Mouse (Mus musculus): ENCODE data around the gene Gm20661. TPM values are rescaled to one million over a fixed set of nuclear protein-coding genes. Genes with fewer than 3 reads are reported as not detected.
A peak's percentile ranks its signal among the peaks of the same experiment; 100 is the strongest.
"Not testable (repeated sequence)": the region's sequence is repeated elsewhere in the genome, so short reads cannot be mapped to it uniquely, and the experiment has no call there.

The Gm20661 gene
- polyA plus RNA-seq, 1 experiment from 2014 or later, result 4.5 TPM

DNA sequence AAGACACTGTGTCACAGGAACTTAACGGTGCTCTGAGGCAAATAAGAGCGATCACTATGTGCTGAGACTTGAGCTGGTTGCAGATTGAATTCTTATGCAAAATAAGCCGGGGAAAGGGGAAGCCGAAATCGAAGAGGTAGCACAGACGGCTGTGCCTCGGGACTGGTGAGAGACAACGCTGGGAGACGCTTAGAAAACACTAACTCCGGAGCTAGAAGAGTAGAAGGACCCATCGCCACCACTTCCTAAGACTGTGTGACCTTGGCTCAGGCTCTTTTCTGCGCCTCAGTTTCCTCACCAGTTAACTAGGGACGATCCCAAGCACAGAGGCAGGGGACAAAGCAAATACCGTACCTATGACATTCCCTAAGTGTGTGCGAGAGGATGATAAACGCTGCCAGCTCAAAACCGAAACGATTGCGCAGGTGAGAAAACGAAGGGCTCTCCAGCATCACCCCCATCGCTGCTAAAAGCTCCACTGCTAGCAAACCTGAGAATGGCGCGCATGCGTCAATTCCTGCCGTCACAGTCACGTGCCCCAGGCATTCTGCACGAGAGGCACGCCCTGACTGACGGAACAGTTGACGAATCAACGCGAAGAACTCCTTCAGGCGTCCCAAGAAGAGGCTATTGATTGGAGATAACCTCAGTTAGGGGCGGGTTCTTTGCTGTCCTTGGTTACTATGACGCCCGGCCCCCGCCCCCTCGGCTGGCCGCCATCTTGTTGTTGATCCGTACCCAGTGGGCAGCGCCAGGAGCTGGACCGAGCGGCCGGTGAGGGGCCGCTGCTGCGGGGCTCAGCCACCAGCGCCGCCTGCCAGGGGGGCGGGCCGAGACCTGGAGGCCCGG, 19.3 kb downstream of the Gm20661 start, which contains the start of gene Ip6k1:
Ip6k1 (plus strand) TSS at position 580 of the 849 bp plus-strand sequence.
- peak within 1 kb of the TSS; percentile 93 for H3K27ac ChIP-seq (ENCODE audit: low read depth)

DNA sequence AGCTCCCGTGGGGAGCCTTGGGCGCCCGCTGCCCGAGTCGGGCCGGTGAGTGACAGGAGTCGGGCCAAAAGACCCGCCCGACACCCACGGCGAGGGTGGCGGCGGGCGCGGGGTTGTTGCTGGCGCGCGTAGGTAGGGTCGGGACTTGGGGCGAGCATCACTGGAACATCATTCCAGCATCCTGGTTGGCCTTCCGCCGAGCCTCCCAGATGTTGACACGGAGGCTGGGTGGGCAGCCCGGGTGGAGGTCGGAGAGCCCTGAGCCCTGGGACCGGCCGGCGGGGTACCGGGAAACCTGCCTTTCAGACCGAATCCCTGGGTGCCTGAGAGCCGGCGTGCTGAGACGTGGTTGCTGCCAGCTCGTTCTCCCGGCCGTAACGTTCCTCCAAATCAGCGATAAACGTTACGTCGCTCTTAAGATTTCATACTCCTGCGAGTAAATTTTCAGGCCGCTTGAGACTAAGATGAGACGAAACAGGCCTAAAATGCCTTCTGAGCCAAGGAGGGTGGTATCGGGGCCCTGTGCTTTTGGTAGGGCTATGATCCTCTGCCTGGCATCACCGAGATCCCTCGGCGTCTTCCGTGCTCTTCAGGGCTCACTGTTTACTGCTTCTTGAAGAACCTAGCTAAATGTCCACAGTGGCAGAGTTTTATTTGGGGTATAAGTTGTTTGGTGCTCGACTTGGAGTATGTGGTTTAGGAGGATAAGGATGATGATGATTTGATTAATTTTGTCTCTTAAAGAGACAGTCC, 20.1 kb downstream of the Gm20661 start:
- DNase-seq, result peak; percentile 52
- Histone ChIP-seq H3K9ac (peak overlapping the region; percentile 95), H3K27me3 (ENCODE audit: insufficient read depth, low read length) (no peaks in the 10 kb centered on the region), H3K4me2 (peak overlapping the region; percentile 93), H3K4me3 (ENCODE audit: low read depth, low read length) (peak overlapping the region; percentile 99), H3K27ac (ENCODE audit: low read depth) (peak overlapping the region; percentile 93), H3K4me1 (ENCODE audit: insufficient read depth) (peaks cover 10% of the 10 kb centered on the region), H3K36me3 (ENCODE audit: insufficient read depth) (no peaks in the 10 kb centered on the region), H3K9me3 (ENCODE audit: low read depth, low read length) (no peaks in the 10 kb centered on the region)
- ATAC-seq (ENCODE audit: insufficient read depth), result no peak
- no peak for TF ChIP-seq CTCF (IDR thresholded peaks at IDR 0.05; ENCODE audit: low read depth)
- under 1% methylated on average over 50 of the region's 50 CpGs for WGBS

More for the DNA sequence above, 19.3 kb downstream of the Gm20661 start, which contains the start of gene Ip6k1:
- H3K36me3 ChIP-seq (ENCODE audit: insufficient read depth), result no peaks in the 10 kb centered on the region
- DNase-seq, result peak; percentile 100
- peak within 1 kb of the TSS; percentile 97 for H3K4me2 ChIP-seq
- no peaks in the 10 kb centered on the region for H3K9me3 ChIP-seq (ENCODE audit: low read depth, low read length)
- peaks cover 10% of the 10 kb centered on the region for H3K4me1 ChIP-seq (ENCODE audit: insufficient read depth)
- H3K4me3 ChIP-seq (ENCODE audit: low read depth, low read length), result peak within 1 kb of the TSS; percentile 99
- H3K9ac ChIP-seq, result peak within 1 kb of the TSS; percentile 95
- TF ChIP-seq CTCF (IDR thresholded peaks at IDR 0.05; ENCODE audit: low read depth), result no peak
- peak; percentile 99 for ATAC-seq (ENCODE audit: insufficient read depth)
- WGBS, result under 1% methylated on average over 51 of the region's 51 CpGs
- H3K27me3 ChIP-seq (ENCODE audit: insufficient read depth, low read length), result no peaks in the 10 kb centered on the region

DNA sequence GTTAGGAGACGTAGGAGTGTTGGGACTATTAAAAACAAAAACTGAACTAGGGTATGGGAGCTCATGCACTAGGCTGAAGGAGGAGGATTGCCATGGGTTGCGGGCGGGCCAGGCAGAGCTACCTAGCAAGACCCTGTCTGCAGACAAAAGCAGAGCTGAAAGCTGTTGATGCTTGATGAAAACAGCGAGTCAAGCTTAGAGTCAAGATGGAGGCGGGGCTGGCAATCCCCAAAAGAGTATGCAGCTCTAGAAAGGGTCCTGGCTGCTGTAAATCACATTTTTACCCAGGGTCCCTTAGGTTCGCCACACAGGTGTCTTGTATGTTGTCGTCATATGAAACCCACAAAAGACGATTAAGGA, 20.7 kb downstream of the Gm20661 start:
- peak overlapping the region; percentile 99 for H3K4me3 ChIP-seq (ENCODE audit: low read depth, low read length)
- ATAC-seq (ENCODE audit: insufficient read depth) (no peak), DNase-seq (peak; percentile 27)
- WGBS, result 10% methylated on average over 8 of the region's 8 CpGs
- 0 out of 2 replicates have a peak overlapping the region, but pooled peaks have one; percentile 2 for H3K27ac ChIP-seq (ENCODE audit: low read depth)
- no peaks in the 10 kb centered on the region for H3K27me3 ChIP-seq (ENCODE audit: insufficient read depth, low read length)
- peaks cover 10% of the 10 kb centered on the region for H3K4me1 ChIP-seq (ENCODE audit: insufficient read depth)
- no peak for TF ChIP-seq CTCF (IDR thresholded peaks at IDR 0.05; ENCODE audit: low read depth)
- H3K9me3 ChIP-seq (ENCODE audit: low read depth, low read length), result no peaks in the 10 kb centered on the region
- peak overlapping the region; percentile 95 for H3K9ac ChIP-seq
- peak overlapping the region; percentile 93 for H3K4me2 ChIP-seq
- H3K36me3 ChIP-seq (ENCODE audit: insufficient read depth), result no peaks in the 10 kb centered on the region

DNA sequence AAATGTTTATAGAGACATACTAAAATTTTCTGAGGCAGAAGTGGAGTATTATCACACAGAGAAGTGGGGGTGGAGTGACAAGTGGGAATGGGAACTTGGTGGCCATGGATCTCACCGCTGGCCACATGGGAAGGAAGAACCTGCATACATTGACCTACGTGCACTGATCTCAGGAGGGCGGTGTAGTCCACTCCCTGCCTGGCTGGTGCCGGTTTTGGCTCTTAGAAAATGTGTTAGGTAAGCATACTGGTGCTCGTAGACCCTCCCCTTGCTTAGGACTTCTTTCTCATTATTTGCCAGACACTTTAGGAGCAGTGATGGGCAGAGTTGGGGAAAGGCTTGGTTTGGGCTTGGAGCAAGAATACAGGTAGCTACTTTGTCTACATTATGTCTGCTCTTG, 25.2 kb downstream of the Gm20661 start:
- no peak overlapping the region for H3K9ac ChIP-seq
- peaks cover 5% of the 10 kb centered on the region; the same call in 1 of the 2 replicates for H3K36me3 ChIP-seq (ENCODE audit: insufficient read depth)
- no peak overlapping the region for H3K4me2 ChIP-seq
- WGBS, result 75% methylated on average over 5 of the region's 5 CpGs
- H3K27me3 ChIP-seq (ENCODE audit: insufficient read depth, low read length), result no peaks in the 10 kb centered on the region
- no peak for TF ChIP-seq CTCF (IDR thresholded peaks at IDR 0.05; ENCODE audit: low read depth)
- H3K4me3 ChIP-seq (ENCODE audit: low read depth, low read length), result no peak overlapping the region
- ATAC-seq (ENCODE audit: insufficient read depth) (no peak), DNase-seq (no peak)
- peaks cover 8% of the 10 kb centered on the region for H3K4me1 ChIP-seq (ENCODE audit: insufficient read depth)
- H3K27ac ChIP-seq (ENCODE audit: low read depth), result no peak overlapping the region
- no peaks in the 10 kb centered on the region for H3K9me3 ChIP-seq (ENCODE audit: low read depth, low read length)

DNA sequence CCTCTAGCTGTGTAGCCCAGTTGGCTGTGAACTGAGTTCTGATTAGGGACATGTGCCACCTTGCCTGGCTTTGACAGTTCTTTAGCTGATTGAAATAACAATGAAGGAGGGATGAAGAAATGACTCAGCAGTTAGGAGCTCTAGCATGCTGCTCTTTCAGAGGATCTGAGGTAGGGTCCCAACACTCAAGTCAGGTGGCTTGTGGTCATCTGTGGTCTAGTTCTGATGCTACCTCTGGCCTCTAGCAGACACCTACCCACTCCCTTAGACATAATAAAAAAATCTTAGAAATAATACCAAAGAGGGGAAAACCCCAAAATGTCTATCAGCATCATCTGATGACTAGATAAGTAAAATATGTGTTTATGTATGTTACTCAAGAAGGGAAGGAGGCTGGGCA, 27.5 kb downstream of the Gm20661 start:
- no peak for TF ChIP-seq CTCF (IDR thresholded peaks at IDR 0.05; ENCODE audit: low read depth)
- Histone ChIP-seq H3K27ac (ENCODE audit: low read depth) (no peak overlapping the region), H3K36me3 (ENCODE audit: insufficient read depth) (peaks cover 13% of the 10 kb centered on the region; the same call in 1 of the 2 replicates), H3K9me3 (ENCODE audit: low read depth, low read length) (no peaks in the 10 kb centered on the region), H3K27me3 (ENCODE audit: insufficient read depth, low read length) (no peaks in the 10 kb centered on the region), H3K4me3 (ENCODE audit: low read depth, low read length) (no peak overlapping the region), H3K4me2 (no peak overlapping the region), H3K9ac (no peak overlapping the region), H3K4me1 (ENCODE audit: insufficient read depth) (no peaks in the 10 kb centered on the region)
- no peak for ATAC-seq (ENCODE audit: insufficient read depth)
- DNase-seq, result no peak

DNA sequence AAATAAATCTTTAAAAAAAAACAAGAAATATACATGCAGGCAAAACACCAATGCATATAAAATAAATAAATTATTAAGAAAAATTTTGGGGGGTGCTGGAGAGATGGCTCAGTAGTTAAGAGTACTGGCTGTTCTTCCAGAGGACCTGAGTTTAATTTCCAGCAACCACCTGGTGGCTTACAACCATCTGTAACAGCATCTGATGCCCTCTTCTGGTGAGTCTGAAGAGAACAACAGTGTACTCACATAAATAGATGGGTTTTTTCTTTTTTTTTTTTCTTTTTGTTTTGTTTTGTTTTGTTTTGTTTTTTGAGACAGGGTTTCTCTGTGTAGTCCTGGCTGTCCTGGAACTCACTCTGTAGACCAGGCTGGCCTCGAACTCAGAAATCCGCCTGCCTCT, 30.7 kb downstream of the Gm20661 start:
- WGBS, result 92% methylated on average over 2 of the region's 2 CpGs
- not testable (repeated sequence) for ATAC-seq (ENCODE audit: insufficient read depth); H3K9ac ChIP-seq

DNA sequence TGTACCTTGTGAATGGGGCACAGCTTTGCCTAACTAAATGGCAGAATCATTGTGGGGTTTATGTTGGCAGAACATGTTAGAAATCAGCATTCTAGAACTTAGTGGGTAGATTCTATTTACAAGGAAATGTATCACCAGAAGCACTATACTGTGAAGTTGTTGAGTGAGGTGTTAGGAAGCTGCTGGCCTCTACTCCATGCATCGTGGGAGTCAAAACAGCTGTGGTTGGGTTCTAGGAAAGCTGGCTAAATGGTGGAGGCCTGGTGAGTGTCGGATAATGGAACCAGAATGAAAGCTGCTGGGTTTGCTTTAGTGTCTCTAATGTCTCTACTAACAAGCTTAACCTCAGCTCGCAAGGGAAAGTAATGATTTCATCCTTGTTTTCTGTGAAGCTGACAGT, 34.3 kb downstream of the Gm20661 start:
- no peak overlapping the region for H3K4me2 ChIP-seq
- no peak overlapping the region for H3K4me3 ChIP-seq (ENCODE audit: low read depth, low read length)
- 83% methylated on average over 3 of the region's 3 CpGs for WGBS
- H3K9ac ChIP-seq, result no peak overlapping the region
- no peak for TF ChIP-seq CTCF (IDR thresholded peaks at IDR 0.05; ENCODE audit: low read depth)
- H3K27me3 ChIP-seq (ENCODE audit: insufficient read depth, low read length), result no peaks in the 10 kb centered on the region
- ATAC-seq (ENCODE audit: insufficient read depth) (no peak), DNase-seq (no peak)
- peaks cover 17% of the 10 kb centered on the region; the same call in 1 of the 2 replicates for H3K36me3 ChIP-seq (ENCODE audit: insufficient read depth)
- H3K9me3 ChIP-seq (ENCODE audit: low read depth, low read length), result no peaks in the 10 kb centered on the region
- H3K4me1 ChIP-seq (ENCODE audit: insufficient read depth), result no peaks in the 10 kb centered on the region
- no peak overlapping the region for H3K27ac ChIP-seq (ENCODE audit: low read depth)

More for the DNA sequence above, 30.7 kb downstream of the Gm20661 start:
- H3K4me2 ChIP-seq; H3K4me3 ChIP-seq (ENCODE audit: low read depth, low read length); DNase-seq; H3K27ac ChIP-seq (ENCODE audit: low read depth); H3K4me1 ChIP-seq (ENCODE audit: insufficient read depth); H3K9me3 ChIP-seq (ENCODE audit: low read depth, low read length); H3K27me3 ChIP-seq (ENCODE audit: insufficient read depth, low read length): not testable (repeated sequence)
- peak; percentile 21 for TF ChIP-seq CTCF (IDR thresholded peaks at IDR 0.05; ENCODE audit: low read depth)
- peaks cover 17% of the 10 kb centered on the region; the same call in 1 of the 2 replicates for H3K36me3 ChIP-seq (ENCODE audit: insufficient read depth)
